In the genomic region with DNA sequence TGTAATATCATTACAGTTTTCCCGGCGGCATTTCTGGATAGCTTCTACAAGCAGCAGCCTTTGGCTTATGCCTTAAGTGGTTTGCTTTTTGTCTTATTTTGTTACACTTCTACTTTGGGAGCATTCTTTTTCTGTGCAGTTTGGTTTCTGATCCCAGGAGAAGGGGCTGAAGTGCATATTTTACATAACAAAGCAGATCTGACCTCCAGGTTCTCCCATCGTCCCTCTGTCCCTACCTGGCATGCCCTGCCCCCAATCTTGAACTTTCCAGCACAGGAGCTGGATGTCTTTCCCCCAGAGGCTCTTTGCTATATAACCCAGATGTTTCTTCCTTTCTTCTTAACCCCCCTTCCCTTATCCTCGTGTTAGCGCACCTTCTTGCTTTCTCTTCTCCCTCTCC, we compare ENCODE assay signal across 14 mouse cellular contexts.
"Had no signal": no experiment of that assay in that cellular context is flagged by ENCODE, and none has a peak within 500 bp of the region (broad histone marks: within the 10 kb centered on the region; RNA-seq: fewer than 3 reads in every experiment).

No protein-coding gene starts in this region.

- H3K4me2 ChIP-seq: limb, embryonic 12.5 days; lung, embryonic 14.5 days; neural tube, embryonic 12.5 days had no signal

- H3K9me3 ChIP-seq: limb, embryonic 12.5 days; midbrain, embryonic 10.5 days; neural tube, embryonic 12.5 days had no signal

- H3K27ac ChIP-seq: kidney, postnatal 0 days; limb, embryonic 12.5 days; midbrain, embryonic 10.5 days; neural tube, embryonic 12.5 days had no signal

- H3K9ac ChIP-seq: limb, embryonic 12.5 days; lung, embryonic 14.5 days; neural tube, embryonic 12.5 days had no signal

- H3K27me3 ChIP-seq: limb, embryonic 12.5 days; neural tube, embryonic 12.5 days had no signal

- H3K4me1 ChIP-seq: neural tube, embryonic 12.5 days had no signal

- DNase-seq: kidney, adult 8-10 months; lung, embryonic 14.5 days; lung, postnatal 10 days; lung, postnatal 4 days; midbrain, embryonic 14.5 days; right cerebral cortex, postnatal 4 days; spleen, adult 18-20 months; thymus, adult 18-20 months; thymus, postnatal 14 days had no signal

- H3K4me3 ChIP-seq: limb, embryonic 12.5 days; midbrain, embryonic 10.5 days; neural tube, embryonic 12.5 days had no signal

- ATAC-seq: inflammation-experienced regulatory T-cells, adult 6 months had no signal
